Mouse (Mus musculus): ENCODE measurements around the gene Cnn1. TPM values are rescaled to one million over a fixed set of nuclear protein-coding genes. Genes with fewer than 3 reads are reported as not detected.
"Not testable (repeated sequence)": the region's sequence is repeated elsewhere in the genome, so short reads cannot be mapped to it uniquely, and the experiment has no call there.

Gene Cnn1
- polyA plus RNA-seq, 1 experiment from 2014 or later: 303 TPM

- H3K4me1 ChIP-seq (replicated peaks): peaks cover 8% of the 10 kb centered on the region; the same call in 1 of the 2 replicates
- H3K9ac ChIP-seq: no peak overlapping the region
- H3K4me3 ChIP-seq (replicated peaks): no peak overlapping the region
- H3K36me3 ChIP-seq: peaks cover 25% of the 10 kb centered on the region
- H3K4me2 ChIP-seq (replicated peaks): no peak overlapping the region
- no peaks in the 10 kb centered on the region for H3K9me3 ChIP-seq
- 91% methylated on average over 9 of the region's 9 CpGs for WGBS
- no peak for ATAC-seq
- peaks cover 24% of the 10 kb centered on the region; the same call in 1 of the 2 replicates for H3K27me3 ChIP-seq (replicated peaks)
- H3K27ac ChIP-seq: no peak overlapping the region
These were observed 41.0 kb upstream of the Cnn1 start for GRCm38 (mm10) chr9:22058011-22058424.

DNA sequence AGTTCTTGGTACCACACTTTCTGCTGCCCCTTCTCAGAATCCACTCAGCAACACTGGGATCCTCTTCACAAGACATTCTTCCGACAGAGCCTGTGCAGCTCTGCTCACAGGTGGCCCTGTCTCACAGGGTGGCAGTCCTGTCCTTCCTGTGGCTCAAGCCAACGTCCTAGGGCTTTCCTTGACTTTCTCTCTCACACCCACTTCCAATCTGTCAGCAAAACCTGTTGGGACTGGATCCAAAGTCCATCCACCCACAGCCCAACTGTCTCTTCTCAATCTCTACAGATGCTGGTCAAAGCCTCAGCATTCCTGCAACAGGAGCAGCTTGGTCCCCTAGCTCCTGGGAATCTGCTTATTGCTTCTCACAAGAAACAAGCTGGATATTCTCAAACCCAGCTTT lies 37.7 kb upstream of the Cnn1 start:
- Histone ChIP-seq H3K9ac (no peak overlapping the region), H3K36me3 (peaks cover 46% of the 10 kb centered on the region), H3K4me1 (replicated peaks) (no peaks in the 10 kb centered on the region), H3K27ac (no peak overlapping the region), H3K9me3 (no peaks in the 10 kb centered on the region), H3K4me3 (replicated peaks) (no peak overlapping the region), H3K4me2 (replicated peaks) (no peak overlapping the region), H3K27me3 (replicated peaks) (no peaks in the 10 kb centered on the region)
- no peak for ATAC-seq
- WGBS: 86% methylated on average over 2 of the region's 2 CpGs

DNA sequence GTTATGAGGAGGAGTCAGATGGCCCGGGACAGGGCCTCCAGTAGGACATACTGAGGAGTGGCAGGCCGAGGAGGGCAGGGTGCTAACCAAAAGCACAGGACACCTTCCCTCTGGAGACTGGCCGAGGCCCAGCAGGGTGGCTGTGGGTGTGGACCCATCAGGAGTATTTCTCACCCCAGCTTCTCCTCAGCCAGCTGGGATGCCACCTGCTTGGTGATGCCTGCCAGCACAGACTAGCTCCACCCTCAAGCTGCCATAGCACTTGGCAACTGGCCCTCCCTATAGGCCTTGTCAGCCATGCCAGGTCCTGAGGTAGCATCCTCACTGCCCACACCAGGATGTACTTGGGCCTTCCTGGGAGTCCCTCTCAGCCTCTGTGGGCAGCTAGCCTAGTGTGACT lies 34.7 kb upstream of the Cnn1 start:
- Histone ChIP-seq H3K27ac (no peak overlapping the region), H3K27me3 (replicated peaks) (no peaks in the 10 kb centered on the region), H3K9ac (no peak overlapping the region), H3K9me3 (no peaks in the 10 kb centered on the region), H3K4me1 (replicated peaks) (no peaks in the 10 kb centered on the region), H3K4me3 (replicated peaks) (no peak overlapping the region), H3K36me3 (peaks cover 26% of the 10 kb centered on the region), H3K4me2 (replicated peaks) (no peak overlapping the region)
- ATAC-seq: no peak
- 82% methylated on average over 3 of the region's 3 CpGs for WGBS

GRCm38 (mm10) chr9:22065642-22066041 lies 33.4 kb upstream of the Cnn1 start:
- Histone ChIP-seq H3K9ac (no peak overlapping the region), H3K27ac (no peak overlapping the region), H3K4me1 (replicated peaks) (peaks cover 9% of the 10 kb centered on the region), H3K4me2 (replicated peaks) (no peak overlapping the region), H3K4me3 (replicated peaks) (no peak overlapping the region), H3K9me3 (no peaks in the 10 kb centered on the region), H3K36me3 (peaks cover 23% of the 10 kb centered on the region), H3K27me3 (replicated peaks) (no peaks in the 10 kb centered on the region)
- no peak for ATAC-seq
- WGBS: 95% methylated on average over 11 of the region's 11 CpGs

DNA sequence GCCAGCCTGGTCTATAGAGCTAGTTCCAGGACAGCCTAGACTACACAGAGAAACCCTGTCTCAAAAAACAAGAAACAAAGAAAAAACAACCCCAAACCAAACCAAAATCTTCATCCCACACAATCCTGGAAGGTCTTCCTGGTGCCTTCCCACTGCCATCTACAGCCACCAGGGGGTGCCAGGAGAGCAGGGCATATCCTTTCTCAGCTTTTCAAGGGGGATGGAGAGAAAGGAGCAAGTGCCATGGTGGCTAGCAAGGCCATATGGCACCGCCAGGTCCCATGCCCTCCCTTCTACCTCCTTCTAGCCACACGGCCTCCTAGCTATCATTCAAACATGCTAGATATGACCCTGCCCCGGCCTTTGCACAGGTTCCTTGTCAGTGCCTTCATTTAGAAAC lies 32.6 kb upstream of the Cnn1 start:
- peaks cover 9% of the 10 kb centered on the region for H3K4me1 ChIP-seq (replicated peaks)
- 59% methylated on average over 3 of the region's 3 CpGs for WGBS

GRCm38 (mm10) chr9:22067195-22067594 lies 31.8 kb upstream of the Cnn1 start:
- Histone ChIP-seq H3K4me3 (replicated peaks) (no peak overlapping the region), H3K9me3 (no peaks in the 10 kb centered on the region), H3K27ac (no peak overlapping the region), H3K27me3 (replicated peaks) (no peaks in the 10 kb centered on the region), H3K9ac (no peak overlapping the region), H3K4me1 (replicated peaks) (peaks cover 9% of the 10 kb centered on the region), H3K36me3 (peaks cover 20% of the 10 kb centered on the region), H3K4me2 (replicated peaks) (no peak overlapping the region)
- ATAC-seq: no peak
- WGBS: 80% methylated on average over 5 of the region's 5 CpGs

More for the DNA sequence above, 32.6 kb upstream of the Cnn1 start:
- Histone ChIP-seq H3K4me3 (replicated peaks) (no peak overlapping the region), H3K27ac (no peak overlapping the region), H3K9ac (no peak overlapping the region), H3K36me3 (peaks cover 20% of the 10 kb centered on the region), H3K4me2 (replicated peaks) (no peak overlapping the region), H3K27me3 (replicated peaks) (no peaks in the 10 kb centered on the region), H3K9me3 (no peaks in the 10 kb centered on the region)
- no peak for ATAC-seq

- Histone ChIP-seq H3K9me3 (no peaks in the 10 kb centered on the region), H3K27me3 (replicated peaks) (no peaks in the 10 kb centered on the region), H3K9ac (peak overlapping the region; percentile 89; the same call in 1 of the 2 replicates), H3K36me3 (peaks cover 16% of the 10 kb centered on the region), H3K27ac (peak overlapping the region; percentile 98; the same call in 1 of the 2 replicates), H3K4me1 (replicated peaks) (peaks cover 9% of the 10 kb centered on the region), H3K4me2 (replicated peaks) (peak overlapping the region; percentile 68), H3K4me3 (replicated peaks) (peak overlapping the region; percentile 87)
- ATAC-seq: peak; percentile 5
- 71% methylated on average over 4 of the region's 4 CpGs for WGBS
These were observed 29.0 kb upstream of the Cnn1 start for GRCm38 (mm10) chr9:22069881-22070553.

DNA sequence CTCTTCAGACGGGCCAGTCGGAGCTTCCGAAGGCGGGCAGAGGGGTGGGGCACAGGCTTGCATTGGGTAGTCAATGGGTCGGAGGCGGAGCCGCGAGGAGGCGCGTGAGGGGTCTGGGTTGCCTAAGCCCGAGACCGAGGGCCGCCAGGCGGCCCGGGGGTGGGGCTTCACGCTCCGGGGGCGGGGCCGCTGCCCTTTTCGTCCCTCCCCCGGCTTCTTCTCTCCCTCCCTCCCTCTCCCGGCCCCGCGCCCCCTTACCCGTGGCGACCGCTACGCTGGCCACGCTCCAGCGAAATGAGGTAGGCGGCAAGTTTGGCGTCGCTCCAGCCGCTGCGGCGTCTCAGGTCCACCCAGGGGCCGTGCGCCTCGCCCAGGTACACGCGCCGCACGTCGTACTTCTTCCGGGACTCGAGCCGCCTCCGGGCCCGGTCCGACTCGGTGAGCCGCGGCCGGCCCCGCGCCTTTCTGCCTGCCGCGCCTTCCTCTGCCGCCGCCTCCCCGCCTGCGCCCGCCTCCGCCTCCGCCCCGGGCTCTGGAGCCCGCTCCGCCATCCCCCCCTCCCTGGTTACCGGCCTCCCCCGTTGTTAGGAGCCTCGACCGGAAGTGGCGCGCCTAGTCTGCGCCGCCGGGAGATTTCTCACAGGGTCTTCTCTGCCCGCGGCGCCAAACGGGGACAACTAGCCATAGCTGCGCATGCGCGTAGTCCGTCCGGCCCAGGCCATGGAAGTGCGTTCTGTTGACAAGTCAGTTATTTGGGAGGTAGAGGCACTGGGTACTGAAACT lies 28.0 kb upstream of the Cnn1 start, which contains the start of the genes Gm49318 and Zfp653:
Gene Gm49318 (minus strand): TSS at position 469 of the 783 bp plus-strand sequence.
Gene Zfp653 (minus strand): TSS at position 586 of the 783 bp plus-strand sequence.
- Histone ChIP-seq H3K27me3 (replicated peaks) (no peaks in the 10 kb centered on the region), H3K9ac (peak within 1 kb of the TSS; percentile 89), H3K4me3 (replicated peaks) (peak within 1 kb of the TSS; percentile 87), H3K4me2 (replicated peaks) (peak within 1 kb of the TSS; percentile 68), H3K4me1 (replicated peaks) (peaks cover 9% of the 10 kb centered on the region), H3K27ac (peak within 1 kb of the TSS; percentile 98), H3K36me3 (peaks cover 7% of the 10 kb centered on the region; the same call in 1 of the 2 replicates), H3K9me3 (no peaks in the 10 kb centered on the region)
- ATAC-seq: peak; percentile 98
- WGBS: under 1% methylated on average over 85 of the region's 87 CpGs

- Histone ChIP-seq H3K27me3 (replicated peaks) (no peaks in the 10 kb centered on the region), H3K4me2 (replicated peaks) (no peak overlapping the region), H3K9ac (no peak overlapping the region), H3K9me3 (no peaks in the 10 kb centered on the region), H3K27ac (no peak overlapping the region), H3K4me3 (replicated peaks) (no peak overlapping the region), H3K36me3 (peaks cover 10% of the 10 kb centered on the region; the same call in 1 of the 2 replicates), H3K4me1 (replicated peaks) (peaks cover 9% of the 10 kb centered on the region)
- WGBS: 93% methylated on average over 4 of the region's 4 CpGs
- no peak for ATAC-seq
These were observed 26.7 kb upstream of the Cnn1 start for GRCm38 (mm10) chr9:22072276-22072675.

- not testable (repeated sequence) for H3K9me3 ChIP-seq; H3K36me3 ChIP-seq; ATAC-seq; H3K27ac ChIP-seq; H3K4me2 ChIP-seq (replicated peaks); H3K27me3 ChIP-seq (replicated peaks); H3K9ac ChIP-seq; H3K4me1 ChIP-seq (replicated peaks); H3K4me3 ChIP-seq (replicated peaks)
- 71% methylated on average over 5 of the region's 5 CpGs for WGBS
These were observed 23.2 kb upstream of the Cnn1 start for GRCm38 (mm10) chr9:22075778-22076177.

- H3K4me1 ChIP-seq (replicated peaks): no peaks in the 10 kb centered on the region
- no peaks in the 10 kb centered on the region for H3K27me3 ChIP-seq (replicated peaks)
- peaks cover 10% of the 10 kb centered on the region; the same call in 1 of the 2 replicates for H3K36me3 ChIP-seq
- H3K9me3 ChIP-seq: no peaks in the 10 kb centered on the region
- WGBS: 89% methylated on average over 23 of the region's 23 CpGs
- H3K27ac ChIP-seq: no peak overlapping the region
- no peak overlapping the region for H3K4me2 ChIP-seq (replicated peaks)
- no peak for ATAC-seq
- H3K4me3 ChIP-seq (replicated peaks): no peak overlapping the region
- no peak overlapping the region for H3K9ac ChIP-seq
These were observed 22.8 kb upstream of the Cnn1 start for GRCm38 (mm10) chr9:22076223-22076622.

- Histone ChIP-seq H3K4me3 (replicated peaks) (peak overlapping the region; percentile 71), H3K4me1 (replicated peaks) (peaks cover 8% of the 10 kb centered on the region), H3K36me3 (no peaks in the 10 kb centered on the region), H3K27me3 (replicated peaks) (no peaks in the 10 kb centered on the region), H3K9me3 (no peaks in the 10 kb centered on the region), H3K9ac (peak overlapping the region; percentile 68), H3K27ac (0 out of 2 replicates have a peak overlapping the region, but pooled peaks have one; percentile 6), H3K4me2 (replicated peaks) (peak overlapping the region; percentile 75)
- 33% methylated on average over 4 of the region's 4 CpGs for WGBS
- no peak for ATAC-seq
These were observed 14.4 kb upstream of the Cnn1 start for GRCm38 (mm10) chr9:22084667-22085021.
